Mouse (Mus musculus) kidney, postnatal 0 days (tissue): ENCODE measurements around the gene Cadm2. TPM values are rescaled to one million over a fixed set of nuclear protein-coding genes. Genes with fewer than 3 reads are reported as not detected.

ENCODE experiments used
- ATAC-seq: fragments of 200-750 bp; cut with Nextera tagmentation; replicated peaks from 2 replicates; pipeline ENCODE4 v1.8.0; 2017; ENCODE audit warnings: low read depth, moderate number of reproducible peaks, moderate TSS enrichment, moderate library complexity; ENCODE audit not compliant: low FRiP score
- DNase-seq: peaks from one replicate; pipeline ENCODE4 v3.0.0-alpha.2; 2016; ENCODE audit warnings: low spot score
- H3K27ac ChIP-seq: fragments of 300-500 bp; sonication (generic); 2 replicates; pipeline ENCODE4 v1.5.1; 2014; ENCODE audit warnings: mild to moderate bottlenecking
- H3K27me3 ChIP-seq: fragments of 300-500 bp; sonication (generic); 2 replicates; pipeline ENCODE4 v1.6.1; 2014; ENCODE audit warnings: low read length, mixed read lengths; ENCODE audit not compliant: insufficient read depth
- H3K36me3 ChIP-seq: fragments of 300-500 bp; sonication (generic); 2 replicates; pipeline ENCODE4 v1.6.1; 2014; ENCODE audit warnings: low read length, mixed read lengths; ENCODE audit not compliant: insufficient read depth
- H3K4me1 ChIP-seq: fragments of 300-500 bp; sonication (generic); replicated peaks from 2 replicates; pipeline ENCODE4 v1.6.1; 2014; ENCODE audit warnings: antibody characterized with exemption, low read length, mixed read lengths; ENCODE audit not compliant: insufficient read depth
- H3K4me2 ChIP-seq: fragments of 300-500 bp; sonication (generic); 2 replicates; pipeline ENCODE4 v1.6.1; 2014; ENCODE audit warnings: mild to moderate bottlenecking, low read length, moderate library complexity, mixed read lengths
- H3K4me3 ChIP-seq: fragments of 300-500 bp; sonication (generic); replicated peaks from 2 replicates; pipeline ENCODE4 v1.5.1; 2014; ENCODE audit warnings: low read depth, low read length
- H3K9ac ChIP-seq: fragments of 300-500 bp; sonication (generic); 2 replicates; pipeline ENCODE4 v1.6.1; 2014; ENCODE audit warnings: low read depth, low read length
- H3K9me3 ChIP-seq: fragments of 300-500 bp; sonication (generic); replicated peaks from 2 replicates; pipeline ENCODE4 v1.6.1; 2016; ENCODE audit warnings: low read length, inconsistent platforms, mixed read lengths
- CTCF ChIP-seq: IDR thresholded peaks from 2 replicates; pipeline ENCODE4 v1.5.1; 2016; ENCODE audit warnings: antibody characterized with exemption, low read depth, mild to moderate bottlenecking, moderate library complexity
- WGBS: fragments of 180-500 bp; shearing (Covaris S2); extraction: QIAGEN DNeasy Blood & Tissue Kit; methylation state at CpG from one replicate; pipeline ENCODE4 v1.1.7; 2014; 5-methylcytosine and 5-hydroxymethylcytosine counted together
- polyA plus RNA-seq: library from polyadenylated mRNA; unstranded; fragments of >200 nt; fragmentation: Nextera tagmentation; extraction: Ambion mirVana; gene quantifications from 2 replicates; pipeline ENCODE4 v1.2.1, GENCODE M21; 2015

The Cadm2 gene
- polyA plus RNA-seq, 1 experiment from 2014 or later: 0.11 TPM

- Histone ChIP-seq H3K36me3 (no peaks in the 10 kb centered on the region), H3K4me2 (no peak overlapping the region)
- no peak for TF ChIP-seq CTCF
Measured at GRCm38 (mm10) chr16:66959146-66959545, 661.6 kb downstream of the Cadm2 start.

GRCm38 (mm10) chr16:66955876-66956275, 664.8 kb downstream of the Cadm2 start:
- Histone ChIP-seq H3K4me1 (no peaks in the 10 kb centered on the region), H3K27ac (no peak overlapping the region), H3K4me3 (no peak overlapping the region), H3K27me3 (no peaks in the 10 kb centered on the region), H3K36me3 (no peaks in the 10 kb centered on the region), H3K9ac (no peak overlapping the region), H3K4me2 (no peak overlapping the region), H3K9me3 (no peaks in the 10 kb centered on the region)
- ATAC-seq (no peak), DNase-seq (no peak)
- TF ChIP-seq CTCF: no peak
- 87% methylated on average over 2 of the region's 2 CpGs for WGBS

More at GRCm38 (mm10) chr16:66959146-66959545, 661.6 kb downstream of the Cadm2 start:
- Histone ChIP-seq H3K27me3 (no peaks in the 10 kb centered on the region), H3K4me1 (no peaks in the 10 kb centered on the region), H3K4me3 (no peak overlapping the region), H3K9ac (no peak overlapping the region), H3K27ac (no peak overlapping the region), H3K9me3 (no peaks in the 10 kb centered on the region)
- no peak for DNase-seq
- 58% methylated on average over 3 of the region's 3 CpGs for WGBS
- ATAC-seq: no peak

- Histone ChIP-seq H3K9me3 (no peaks in the 10 kb centered on the region), H3K4me3 (no peak overlapping the region), H3K36me3 (no peaks in the 10 kb centered on the region), H3K27me3 (no peaks in the 10 kb centered on the region), H3K4me1 (no peaks in the 10 kb centered on the region), H3K9ac (no peak overlapping the region), H3K4me2 (no peak overlapping the region), H3K27ac (no peak overlapping the region)
- DNase-seq (no peak), ATAC-seq (no peak)
- WGBS: 83% methylated on average over 6 of the region's 6 CpGs
- no peak for TF ChIP-seq CTCF
Measured at GRCm38 (mm10) chr16:66936332-66936731, 684.4 kb downstream of the Cadm2 start.

- no peak for DNase-seq
- Histone ChIP-seq H3K4me1 (no peaks in the 10 kb centered on the region), H3K9ac (no peak overlapping the region), H3K4me3 (no peak overlapping the region), H3K36me3 (no peaks in the 10 kb centered on the region), H3K27me3 (no peaks in the 10 kb centered on the region), H3K9me3 (no peaks in the 10 kb centered on the region), H3K27ac (no peak overlapping the region), H3K4me2 (no peak overlapping the region)
- no peak for TF ChIP-seq CTCF
- WGBS: 41% methylated on average over 1 of the region's 1 CpGs
- ATAC-seq: no peak
Measured at GRCm38 (mm10) chr16:66925517-66925916, 695.2 kb downstream of the Cadm2 start.

GRCm38 (mm10) chr16:66922753-66923152, 698.0 kb downstream of the Cadm2 start:
- no peak overlapping the region for H3K4me3 ChIP-seq
- H3K36me3 ChIP-seq: no peaks in the 10 kb centered on the region
- no peaks in the 10 kb centered on the region for H3K9me3 ChIP-seq
- WGBS: 74% methylated on average over 2 of the region's 2 CpGs
- ATAC-seq (no peak), DNase-seq (no peak)
- H3K9ac ChIP-seq: no peak overlapping the region
- no peaks in the 10 kb centered on the region for H3K4me1 ChIP-seq
- TF ChIP-seq CTCF: no peak
- no peak overlapping the region for H3K4me2 ChIP-seq
- no peaks in the 10 kb centered on the region for H3K27me3 ChIP-seq
- no peak overlapping the region for H3K27ac ChIP-seq

GRCm38 (mm10) chr16:66921414-66921915, 699.2 kb downstream of the Cadm2 start:
- 78% methylated on average over 1 of the region's 1 CpGs for WGBS
- DNase-seq: no peak
- no peaks in the 10 kb centered on the region for H3K9me3 ChIP-seq
- no peaks in the 10 kb centered on the region for H3K36me3 ChIP-seq
- H3K9ac ChIP-seq: no peak overlapping the region
- no peak overlapping the region for H3K27ac ChIP-seq
- no peak overlapping the region for H3K4me2 ChIP-seq
- H3K4me3 ChIP-seq: no peak overlapping the region
- ATAC-seq: no peak
- no peaks in the 10 kb centered on the region for H3K4me1 ChIP-seq
- TF ChIP-seq CTCF: no peak
- no peaks in the 10 kb centered on the region for H3K27me3 ChIP-seq

GRCm38 (mm10) chr16:66919889-66920402, 700.8 kb downstream of the Cadm2 start:
- no peak for TF ChIP-seq CTCF
- H3K4me1 ChIP-seq: no peaks in the 10 kb centered on the region
- H3K36me3 ChIP-seq: no peaks in the 10 kb centered on the region
- H3K27ac ChIP-seq: no peak overlapping the region
- WGBS: 76% methylated on average over 12 of the region's 12 CpGs
- no peak overlapping the region for H3K4me2 ChIP-seq
- ATAC-seq (no peak), DNase-seq (no peak)
- H3K9ac ChIP-seq: no peak overlapping the region
- H3K27me3 ChIP-seq: no peaks in the 10 kb centered on the region
- H3K9me3 ChIP-seq: no peaks in the 10 kb centered on the region
- no peak overlapping the region for H3K4me3 ChIP-seq
